Mouse (Mus musculus) left cerebral cortex, adult 2 months (tissue): ENCODE results near the gene Casp3. TPM values are rescaled to one million over a fixed set of nuclear protein-coding genes. Genes with fewer than 3 reads are reported as not detected.

ENCODE experiments used
- DNase-seq, 2 experiments: peaks; one replicate each; pipeline ENCODE4 v3.0.0; 2021 to 2022; ENCODE audit warnings: low spot score in 2 of 2, mixed read lengths in 1 of 2; ENCODE audit errors: extremely low spot score in 1 of 2
- H3K27ac ChIP-seq: fragments of 200-600 bp; 2 replicates; pipeline ENCODE4 v1.8.1; 2022
- H3K4me3 ChIP-seq: fragments of 200-600 bp; 2 replicates; pipeline ENCODE4 v1.8.1; 2022
- CTCF ChIP-seq: fragments of 200-600 bp; IDR thresholded peaks from 2 replicates; pipeline ENCODE4 v1.8.1; 2022; ENCODE audit warnings: antibody characterized with exemption, mild to moderate bottlenecking, moderate library complexity
- intact Hi-C: fragments of 180-260 bp; cut with DNase I; formaldehyde crosslinking; loops from one replicate; pipeline ENCODE4 v1.15.1; 2025
- total RNA-seq, 2 experiments: library from RNA; stranded (reverse); gene quantifications; 2 replicates each; pipeline ENCODE4 v1.2.3; 2021

Gene Casp3
- total RNA-seq, 2 experiments from 2014 or later: 13.4 to 13.6 TPM

DNA sequence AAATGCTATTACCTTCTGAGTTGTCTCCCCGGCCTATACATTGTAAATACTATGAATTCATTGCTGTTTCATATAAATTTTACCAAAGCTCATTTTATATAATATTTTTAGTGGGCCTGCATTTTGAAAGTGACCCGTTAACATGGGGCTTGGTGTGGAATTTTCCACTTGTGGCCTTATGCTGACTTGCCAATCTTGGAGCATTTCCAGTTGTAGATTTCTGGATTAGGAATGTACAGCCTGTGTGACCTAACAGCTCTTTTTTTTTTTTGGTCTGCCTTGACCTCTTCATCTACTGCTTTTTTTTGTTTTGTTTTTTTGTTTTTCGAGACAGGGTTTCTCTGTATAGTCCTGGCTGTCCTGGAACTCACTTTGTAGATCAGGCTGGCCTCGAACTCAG, 13.8 kb downstream of the Casp3 start:
- no peak for TF ChIP-seq CTCF
- intact Hi-C loops: no loop called here

DNA sequence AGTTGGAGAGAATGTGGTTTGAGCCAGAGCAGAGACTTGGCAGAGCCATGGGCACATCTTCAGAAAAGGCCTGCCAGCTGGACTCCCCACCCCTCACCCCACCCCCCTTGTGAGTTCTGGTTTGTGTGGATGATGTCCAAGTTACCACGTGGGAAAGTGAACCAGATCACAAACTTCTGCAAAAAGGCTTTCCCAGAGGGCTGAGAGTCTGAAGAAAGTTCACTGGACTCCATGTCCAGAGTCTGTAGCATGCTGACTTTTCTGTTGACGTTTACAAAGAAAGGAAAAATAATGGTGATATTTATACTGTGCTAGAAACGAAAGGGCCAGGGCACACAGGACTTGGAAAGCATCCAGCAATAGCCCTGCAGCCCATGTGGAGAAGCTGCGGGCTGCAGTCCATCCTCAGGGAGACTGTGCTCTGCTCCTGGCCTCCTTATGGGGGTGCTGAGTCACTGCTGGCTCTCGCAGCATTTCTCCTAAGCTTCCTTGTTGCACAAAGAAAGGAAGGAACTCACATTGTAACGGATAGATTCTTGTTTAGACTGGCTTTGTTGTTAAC, 22.0 kb downstream of the Casp3 start:
- peak in 1 of 2 experiments; percentile 17 for DNase-seq
- intact Hi-C loops: no loop called here
- TF ChIP-seq CTCF: no peak; the same call in 1 of the 2 replicates
- H3K4me3 ChIP-seq: no peak overlapping the region
- H3K27ac ChIP-seq: no peak overlapping the region

More for the DNA sequence above, 13.8 kb downstream of the Casp3 start:
- no peak overlapping the region for H3K4me3 ChIP-seq
- no peak for DNase-seq
- no peak overlapping the region for H3K27ac ChIP-seq

- no peak for DNase-seq
- intact Hi-C loops: no loop called here
- no peak overlapping the region for H3K4me3 ChIP-seq
- no peak overlapping the region for H3K27ac ChIP-seq
- no peak for TF ChIP-seq CTCF
Measured at GRCm38 (mm10) chr8:46639852-46640251, 22.8 kb downstream of the Casp3 start.

DNA sequence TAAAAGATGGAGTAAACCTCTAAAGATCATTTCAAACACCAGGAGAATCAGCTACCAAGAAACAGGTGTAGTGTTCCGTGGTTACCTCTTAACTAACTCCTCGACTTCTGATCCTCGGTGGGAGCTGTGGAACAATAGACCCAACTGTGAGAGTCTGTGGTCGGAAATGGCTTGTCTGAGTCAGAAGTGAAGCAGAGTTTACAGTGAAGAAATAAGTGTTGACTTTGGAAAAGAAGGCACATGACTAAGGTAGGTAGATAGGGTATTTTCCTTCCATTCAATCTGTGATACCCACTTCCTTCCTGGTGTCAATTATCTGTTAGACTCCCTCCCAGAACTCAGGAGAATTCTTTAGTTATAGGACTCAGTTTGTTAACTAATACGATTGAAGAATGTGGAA, 24.2 kb downstream of the Casp3 start:
- no peak overlapping the region for H3K4me3 ChIP-seq
- no peak overlapping the region for H3K27ac ChIP-seq
- TF ChIP-seq CTCF: no peak
- no peak for DNase-seq
- intact Hi-C loops: no loop called here

DNA sequence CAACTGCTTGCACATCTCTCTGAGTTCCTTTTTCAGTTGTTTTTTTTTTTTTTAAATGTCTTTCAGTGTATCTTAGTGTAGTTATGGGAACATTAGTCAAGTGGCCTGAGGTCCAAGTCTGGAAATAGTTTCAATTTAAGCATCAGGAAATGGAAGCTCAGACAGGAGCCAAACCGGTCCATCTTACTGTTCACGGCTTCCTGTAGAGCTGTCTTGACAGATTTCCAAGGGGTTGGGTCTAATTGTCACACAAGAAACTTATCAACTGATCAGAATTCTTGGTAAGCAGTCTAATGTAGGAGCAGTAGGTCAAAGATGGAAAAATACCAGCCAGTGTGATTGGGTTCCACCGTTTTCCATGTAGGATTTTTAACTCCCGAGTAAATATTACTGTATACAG, 31.3 kb downstream of the Casp3 start:
- intact Hi-C loops: no loop called here
- DNase-seq: no peak
- no peak overlapping the region for H3K4me3 ChIP-seq
- TF ChIP-seq CTCF: no peak
- H3K27ac ChIP-seq: no peak overlapping the region

GRCm38 (mm10) chr8:46651872-46652271, 34.8 kb downstream of the Casp3 start:
- Histone ChIP-seq H3K4me3 (no peak overlapping the region), H3K27ac (no peak overlapping the region)
- DNase-seq: no peak
- no peak for TF ChIP-seq CTCF
- intact Hi-C loops: no loop called here

DNA sequence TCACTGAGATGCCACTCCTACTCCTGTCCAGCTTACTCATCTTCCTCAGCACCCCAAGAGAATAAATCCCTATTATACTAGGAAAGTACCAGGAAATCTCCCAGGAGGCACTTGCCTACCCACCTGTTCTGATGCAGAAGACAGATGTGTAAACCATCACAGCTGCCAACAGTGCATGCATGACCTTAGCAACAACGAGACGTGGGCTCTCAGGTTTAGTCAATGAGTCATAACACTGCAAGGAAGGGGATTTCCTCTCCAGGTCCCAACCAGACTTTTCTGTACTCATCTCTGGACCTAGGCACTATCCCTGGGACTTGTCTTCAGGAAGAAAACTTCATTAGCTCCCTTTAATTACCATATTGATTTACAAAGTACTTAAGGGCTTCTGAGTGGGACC, 38.8 kb downstream of the Casp3 start:
- no peak overlapping the region for H3K27ac ChIP-seq
- no peak overlapping the region for H3K4me3 ChIP-seq
- TF ChIP-seq CTCF: no peak
- intact Hi-C loops: no loop called here
- no peak for DNase-seq

DNA sequence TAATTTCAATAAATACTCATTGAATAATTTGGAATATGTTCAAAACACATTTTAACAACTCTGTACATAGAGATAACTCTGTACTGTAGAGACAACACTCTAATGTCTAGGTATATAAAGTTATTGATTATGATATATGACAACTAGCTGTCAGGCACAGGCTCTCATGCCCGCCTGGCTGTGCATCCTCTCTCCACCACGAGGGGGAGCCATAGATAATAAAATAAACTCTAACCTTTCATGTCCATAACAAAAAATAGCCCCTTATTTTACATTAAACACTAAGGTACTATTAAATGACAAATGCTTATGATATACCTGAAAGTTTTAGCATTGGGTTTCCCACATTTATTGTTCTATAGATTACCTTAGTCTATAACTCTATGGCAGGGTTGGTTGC, 54.4 kb downstream of the Casp3 start:
- Histone ChIP-seq H3K4me3 (no peak overlapping the region), H3K27ac (no peak overlapping the region)
- peak; percentile 54 to 75 for DNase-seq
- intact Hi-C loops: loop anchor here (2.0 to 5.0 kb wide), 3 partner anchors 266 to 701 kb away; no protein-coding TSS in a partner anchor
- TF ChIP-seq CTCF: peak; percentile 98

DNA sequence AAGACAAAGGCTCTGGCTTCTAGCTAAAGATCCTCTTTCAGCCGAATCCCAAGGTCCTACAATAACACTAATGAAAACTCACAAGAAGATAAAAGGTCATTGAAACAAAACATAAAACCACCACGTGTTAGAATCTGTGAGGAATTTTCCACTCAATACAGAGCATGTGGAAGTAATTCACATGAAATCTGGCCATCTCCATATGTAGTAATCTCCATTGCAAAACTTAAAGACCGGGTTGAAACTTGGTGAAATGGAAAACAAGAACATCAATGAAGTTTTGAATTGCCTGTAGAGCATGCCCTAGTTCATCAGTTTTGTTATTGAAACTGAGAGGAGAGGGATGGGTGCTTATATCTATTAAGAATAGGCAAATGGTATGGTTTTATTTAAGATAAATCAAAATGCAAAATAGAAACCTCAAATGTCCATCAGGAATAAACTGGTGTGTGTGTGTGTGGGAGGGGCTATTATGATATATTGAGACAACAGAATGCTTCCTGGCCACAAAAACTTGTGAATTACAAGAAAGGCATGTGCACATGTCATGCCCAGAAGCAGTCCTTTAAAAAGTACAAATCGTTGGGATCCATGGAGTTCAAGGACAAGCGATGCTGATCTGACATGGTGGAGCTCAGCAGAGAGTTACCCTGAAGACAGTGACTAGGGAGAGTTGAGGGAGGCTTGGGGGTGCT, 63.7 kb downstream of the Casp3 start:
- no peak for DNase-seq
- Histone ChIP-seq H3K4me3 (no peak overlapping the region), H3K27ac (no peak overlapping the region)
- no peak for TF ChIP-seq CTCF
- intact Hi-C loops: no loop called here

DNA sequence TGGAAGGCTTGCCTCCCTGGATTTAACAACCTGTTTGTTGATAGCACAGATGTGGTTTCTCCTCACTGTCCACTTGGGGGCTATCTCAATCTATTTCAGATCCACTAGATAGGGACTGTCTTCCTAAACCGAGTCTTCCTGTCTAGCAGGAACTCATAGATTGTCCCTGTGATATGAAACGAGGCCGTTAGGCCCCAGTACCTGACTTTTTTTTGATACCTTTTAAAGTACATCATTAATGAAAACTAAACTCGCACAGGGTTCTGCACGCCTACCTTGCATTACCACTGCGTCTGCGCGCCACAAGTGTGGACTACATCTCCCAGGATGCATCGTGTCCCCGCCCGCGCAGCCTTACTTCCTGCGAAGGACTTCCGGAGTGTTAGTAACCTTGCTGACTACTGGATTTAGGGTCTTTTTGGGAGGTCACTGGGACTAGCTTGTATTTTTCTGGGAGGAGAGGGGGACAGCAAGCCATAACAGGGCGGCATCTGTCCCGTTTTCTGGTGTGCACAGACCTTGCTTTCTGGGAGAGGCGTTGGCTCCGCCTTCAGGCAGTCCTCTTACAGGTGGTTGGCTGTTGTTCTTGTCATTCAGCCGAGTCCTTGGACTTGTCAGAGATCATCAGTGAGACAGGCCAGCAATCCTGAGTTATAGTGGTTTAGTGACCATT, 69.7 kb downstream of the Casp3 start:
- DNase-seq: peak; percentile 91 to 92
- Histone ChIP-seq H3K4me3 (peak overlapping the region; percentile 65), H3K27ac (peak overlapping the region; percentile 98)
- intact Hi-C loops: loop anchor here (1.0 to 5.0 kb wide), 3 partner anchors 53 to 266 kb away; partner anchors contain the start of gene Irf2
- TF ChIP-seq CTCF: peak; percentile 65

Other genes starting within 250 kb of the Casp3 start
- gene Acsl1, start 146.3 kb upstream of the Casp3 start, total RNA-seq: 10 to 100 TPM; 41.4 to 45.8 TPM
- 1 to 10 TPM; 2.0 to 2.3 TPM for gene Cenpu, start 65.3 kb upstream of the Casp3 start, total RNA-seq
- gene Primpol, start 79 bp upstream of the Casp3 start, total RNA-seq: 1 to 10 TPM; 4.6 to 6.1 TPM
- gene Irf2, start 122.4 kb downstream of the Casp3 start, total RNA-seq: 10 to 100 TPM; 70.7 to 79.6 TPM